Mouse (Mus musculus) testis, adult 2 months (tissue): ENCODE measurements at regions not wholly inside any gene's neighbourhood (a gene's known extent, or its start where the extent isn't known, plus 50 kb on each side); places are given as distances from the start of the nearest gene placed in this dataset.
A peak's percentile ranks its signal among the peaks of the same experiment; 100 is the strongest.

ENCODE experiments used
- H3K27ac ChIP-seq: fragments of 200-500 bp; 2 replicates; pipeline ENCODE4 v1.5.1; 2012; ENCODE audit warnings: low read depth, low read length; ENCODE audit not compliant: control insufficient read depth, insufficient read depth
- H3K27me3 ChIP-seq: fragments of 200-500 bp; 2 replicates; pipeline ENCODE4 v1.6.1; 2012; ENCODE audit warnings: mild to moderate bottlenecking, low read length, moderate library complexity; ENCODE audit not compliant: control insufficient read depth, insufficient read depth
- H3K36me3 ChIP-seq: fragments of 200-500 bp; 2 replicates; pipeline ENCODE4 v1.6.1; 2012; ENCODE audit warnings: mild to moderate bottlenecking, low read length; ENCODE audit not compliant: control insufficient read depth, insufficient read depth
- H3K4me1 ChIP-seq: fragments of 200-500 bp; 2 replicates; pipeline ENCODE4 v1.6.1; 2012; ENCODE audit warnings: low read length; ENCODE audit not compliant: control insufficient read depth, insufficient read depth
- H3K4me3 ChIP-seq: fragments of 200-500 bp; 2 replicates; pipeline ENCODE4 v1.5.1; 2012; ENCODE audit warnings: low read depth, mild to moderate bottlenecking, low read length, moderate library complexity, mixed read lengths; ENCODE audit not compliant: control insufficient read depth
- CTCF ChIP-seq: fragments of 200-500 bp; IDR thresholded peaks from 2 replicates; pipeline ENCODE4 v1.5.1; 2012; ENCODE audit warnings: low read depth, mild to moderate bottlenecking, inconsistent platforms, low read length, moderate library complexity; ENCODE audit not compliant: control insufficient read depth, insufficient read depth, insufficient replicate concordance
- POLR2A ChIP-seq: fragments of 200-500 bp; IDR thresholded peaks from 2 replicates; pipeline ENCODE4 v1.6.1; 2012; ENCODE audit warnings: low read depth, mild to moderate bottlenecking, inconsistent platforms, low read length, moderate library complexity; ENCODE audit not compliant: control insufficient read depth

GRCm38 (mm10) chr15:59836631-59837030, 179.8 kb downstream of the 4933412E24Rik start:
- no peaks in the 10 kb centered on the region for H3K36me3 ChIP-seq
- TF ChIP-seq POLR2A (no peak), CTCF (no peak)
- H3K27ac ChIP-seq, result no peak overlapping the region
- no peaks in the 10 kb centered on the region for H3K27me3 ChIP-seq
- H3K4me3 ChIP-seq, result no peak overlapping the region
- no peaks in the 10 kb centered on the region for H3K4me1 ChIP-seq

GRCm38 (mm10) chr15:59833232-59833631, 183.2 kb downstream of the 4933412E24Rik start:
- TF ChIP-seq CTCF, result no peak
- TF ChIP-seq POLR2A, result no peak
- Histone ChIP-seq H3K27ac (no peak overlapping the region), H3K4me3 (no peak overlapping the region), H3K4me1 (peaks cover 1% of the 10 kb centered on the region; the same call in 1 of the 2 replicates), H3K27me3 (no peaks in the 10 kb centered on the region), H3K36me3 (no peaks in the 10 kb centered on the region)

GRCm38 (mm10) chr15:59831481-59831880, 184.9 kb downstream of the 4933412E24Rik start:
- H3K27ac ChIP-seq, result no peak overlapping the region
- peaks cover 3% of the 10 kb centered on the region; the same call in 1 of the 2 replicates for H3K4me1 ChIP-seq
- no peaks in the 10 kb centered on the region for H3K36me3 ChIP-seq
- TF ChIP-seq POLR2A (no peak), CTCF (no peak)
- no peak overlapping the region for H3K4me3 ChIP-seq
- H3K27me3 ChIP-seq, result no peaks in the 10 kb centered on the region

- H3K27ac ChIP-seq, result no peak overlapping the region
- H3K4me1 ChIP-seq, result peaks cover 3% of the 10 kb centered on the region; the same call in 1 of the 2 replicates
- no peak overlapping the region for H3K4me3 ChIP-seq
- no peaks in the 10 kb centered on the region for H3K27me3 ChIP-seq
- no peak for TF ChIP-seq CTCF
- TF ChIP-seq POLR2A, result no peak
- no peaks in the 10 kb centered on the region for H3K36me3 ChIP-seq
Measured at GRCm38 (mm10) chr15:59830553-59831462, 185.6 kb downstream of the 4933412E24Rik start.

GRCm38 (mm10) chr15:59828421-59828820, 188.0 kb downstream of the 4933412E24Rik start:
- H3K27ac ChIP-seq, result no peak overlapping the region
- H3K27me3 ChIP-seq, result no peaks in the 10 kb centered on the region
- H3K36me3 ChIP-seq, result no peaks in the 10 kb centered on the region
- H3K4me1 ChIP-seq, result peaks cover 3% of the 10 kb centered on the region; the same call in 1 of the 2 replicates
- H3K4me3 ChIP-seq, result no peak overlapping the region
- TF ChIP-seq POLR2A, result no peak
- TF ChIP-seq CTCF, result peak; percentile 74; the same call in 1 of the 2 replicates

- Histone ChIP-seq H3K4me1 (peaks cover 3% of the 10 kb centered on the region; the same call in 1 of the 2 replicates), H3K27ac (no peak overlapping the region), H3K4me3 (no peak overlapping the region), H3K36me3 (no peaks in the 10 kb centered on the region), H3K27me3 (no peaks in the 10 kb centered on the region)
- TF ChIP-seq POLR2A (no peak), CTCF (no peak)
Measured at GRCm38 (mm10) chr15:59826164-59826950, 190.1 kb downstream of the 4933412E24Rik start.

GRCm38 (mm10) chr15:59823921-59824320, 192.5 kb downstream of the 4933412E24Rik start:
- Histone ChIP-seq H3K4me1 (peaks cover 3% of the 10 kb centered on the region; the same call in 1 of the 2 replicates), H3K4me3 (no peak overlapping the region), H3K36me3 (no peaks in the 10 kb centered on the region), H3K27ac (no peak overlapping the region), H3K27me3 (no peaks in the 10 kb centered on the region)
- TF ChIP-seq POLR2A, result no peak
- no peak for TF ChIP-seq CTCF
